Mouse (Mus musculus) intestine, embryonic 15.5 days (tissue): Measurements from ENCODE around the gene Tmem98. TPM values are rescaled to one million over a fixed set of nuclear protein-coding genes. Genes with fewer than 3 reads are reported as not detected.

ENCODE experiments used
- ATAC-seq: fragments of 200-750 bp; cut with Nextera tagmentation; 2 replicates; pipeline ENCODE4 v1.8.0; 2017; ENCODE audit warnings: moderate TSS enrichment, moderate library complexity
- H3K27ac ChIP-seq: fragments of 300-500 bp; sonication (generic); 2 replicates; pipeline ENCODE4 v1.5.1; 2015; ENCODE audit warnings: mild to moderate bottlenecking, inconsistent platforms
- H3K27me3 ChIP-seq: fragments of 300-500 bp; sonication (generic); replicated peaks from 2 replicates; pipeline ENCODE4 v1.6.1; 2015; ENCODE audit warnings: inconsistent platforms
- H3K36me3 ChIP-seq: fragments of 300-500 bp; sonication (generic); 2 replicates; pipeline ENCODE4 v1.6.1; 2015; ENCODE audit warnings: inconsistent platforms
- H3K4me1 ChIP-seq: fragments of 300-500 bp; sonication (generic); replicated peaks from 2 replicates; pipeline ENCODE4 v1.6.1; 2015; ENCODE audit warnings: inconsistent platforms
- H3K4me2 ChIP-seq: fragments of 300-500 bp; sonication (generic); replicated peaks from 2 replicates; pipeline ENCODE4 v1.6.1; 2015; ENCODE audit warnings: mild to moderate bottlenecking, inconsistent platforms
- H3K4me3 ChIP-seq: fragments of 300-500 bp; sonication (generic); replicated peaks from 2 replicates; pipeline ENCODE4 v1.5.1; 2015; ENCODE audit warnings: inconsistent platforms
- H3K9ac ChIP-seq: fragments of 300-500 bp; sonication (generic); 2 replicates; pipeline ENCODE4 v1.6.1; 2015; ENCODE audit warnings: inconsistent platforms
- H3K9me3 ChIP-seq: fragments of 300-500 bp; sonication (generic); 2 replicates; pipeline ENCODE4 v1.6.1; 2016; ENCODE audit warnings: inconsistent platforms
- WGBS: fragments of 180-500 bp; shearing (Covaris S2); methylation state at CpG from one replicate; pipeline ENCODE4 v1.1.7; 2015; 5-methylcytosine and 5-hydroxymethylcytosine counted together
- polyA plus RNA-seq: library from polyadenylated mRNA; unstranded; fragments of >200 nt; fragmentation: Nextera tagmentation; extraction: Ambion mirVana; gene quantifications from 2 replicates; pipeline ENCODE4 v1.2.1, GENCODE M21; 2015

Gene Tmem98
- polyA plus RNA-seq, 1 experiment from 2014 or later = 214 TPM

GRCm38 (mm10) chr11:80778157-80778556 is 31.8 kb upstream of the Tmem98 start:
- Histone ChIP-seq H3K27ac (no peak overlapping the region), H3K4me1 (0 out of 2 replicates have a peak, but pooled peaks cover 8% of the 10 kb centered on the region), H3K4me3 (peak overlapping the region; percentile 19), H3K27me3 (no peaks in the 10 kb centered on the region), H3K4me2 (peak overlapping the region; percentile 37), H3K9me3 (no peaks in the 10 kb centered on the region), H3K9ac (no peak overlapping the region), H3K36me3 (no peaks in the 10 kb centered on the region)
- WGBS = 44% methylated on average over 6 of the region's 6 CpGs
- no peak for ATAC-seq

- no peak for ATAC-seq
- 1% methylated on average over 18 of the region's 18 CpGs for WGBS
- no peaks in the 10 kb centered on the region for H3K9me3 ChIP-seq
- H3K4me2 ChIP-seq = peak overlapping the region; percentile 75
- no peaks in the 10 kb centered on the region for H3K27me3 ChIP-seq
- H3K27ac ChIP-seq = peak overlapping the region; percentile 75
- H3K36me3 ChIP-seq = no peaks in the 10 kb centered on the region
- H3K4me1 ChIP-seq = 0 out of 2 replicates have a peak, but pooled peaks cover 8% of the 10 kb centered on the region
- H3K4me3 ChIP-seq = peak overlapping the region; percentile 71
- peak overlapping the region; percentile 71 for H3K9ac ChIP-seq
Measured at GRCm38 (mm10) chr11:80778916-80779526, 31.0 kb upstream of the Tmem98 start.

- Histone ChIP-seq H3K36me3 (no peaks in the 10 kb centered on the region), H3K9me3 (no peaks in the 10 kb centered on the region), H3K4me1 (0 out of 2 replicates have a peak, but pooled peaks cover 7% of the 10 kb centered on the region), H3K27ac (peak within 1 kb of the TSS; percentile 75), H3K4me2 (peak within 1 kb of the TSS; percentile 75), H3K4me3 (peak within 1 kb of the TSS; percentile 71), H3K9ac (peak within 1 kb of the TSS; percentile 71), H3K27me3 (no peaks in the 10 kb centered on the region)
- WGBS = 1% methylated on average over 72 of the region's 87 CpGs
- peak; percentile 90 for ATAC-seq
Measured at GRCm38 (mm10) chr11:80779527-80780344, 30.2 kb upstream of the Tmem98 start, which contains the start of gene Myo1d. Gene Myo1d, minus strand, starts transcription at chr11:80780025.

GRCm38 (mm10) chr11:80781535-80781934 is 28.4 kb upstream of the Tmem98 start:
- no peaks in the 10 kb centered on the region for H3K4me1 ChIP-seq
- H3K4me2 ChIP-seq = no peak overlapping the region
- H3K9me3 ChIP-seq = no peaks in the 10 kb centered on the region
- H3K27me3 ChIP-seq = no peaks in the 10 kb centered on the region
- H3K27ac ChIP-seq = no peak overlapping the region
- H3K9ac ChIP-seq = no peak overlapping the region
- no peak overlapping the region for H3K4me3 ChIP-seq
- ATAC-seq = no peak
- H3K36me3 ChIP-seq = no peaks in the 10 kb centered on the region
- WGBS = 93% methylated on average over 2 of the region's 2 CpGs

GRCm38 (mm10) chr11:80783460-80783859 is 26.5 kb upstream of the Tmem98 start:
- Histone ChIP-seq H3K4me2 (0 out of 2 replicates have a peak overlapping the region, but pooled peaks have one; percentile 25), H3K27ac (peak overlapping the region; percentile 90), H3K9ac (no peak overlapping the region), H3K36me3 (no peaks in the 10 kb centered on the region), H3K4me3 (no peak overlapping the region), H3K27me3 (no peaks in the 10 kb centered on the region), H3K9me3 (no peaks in the 10 kb centered on the region), H3K4me1 (no peaks in the 10 kb centered on the region)
- WGBS = 34% methylated on average over 7 of the region's 7 CpGs
- ATAC-seq = no peak

- no peaks in the 10 kb centered on the region for H3K27me3 ChIP-seq
- H3K9ac ChIP-seq = no peak overlapping the region
- peak; percentile 88 for ATAC-seq
- H3K9me3 ChIP-seq = no peaks in the 10 kb centered on the region
- H3K4me3 ChIP-seq = no peak overlapping the region
- WGBS = 19% methylated on average over 3 of the region's 3 CpGs
- H3K36me3 ChIP-seq = no peaks in the 10 kb centered on the region
- no peaks in the 10 kb centered on the region for H3K4me1 ChIP-seq
- peak overlapping the region; percentile 90 for H3K27ac ChIP-seq
- H3K4me2 ChIP-seq = 0 out of 2 replicates have a peak overlapping the region, but pooled peaks have one; percentile 24
Measured at GRCm38 (mm10) chr11:80784294-80784743, 25.7 kb upstream of the Tmem98 start.

- Histone ChIP-seq H3K4me3 (no peak overlapping the region), H3K9ac (no peak overlapping the region), H3K27me3 (no peaks in the 10 kb centered on the region), H3K4me1 (peaks cover 3% of the 10 kb centered on the region; the same call in 1 of the 2 replicates), H3K4me2 (no peak overlapping the region), H3K27ac (peak overlapping the region; percentile 90; the same call in 1 of the 2 replicates), H3K36me3 (no peaks in the 10 kb centered on the region), H3K9me3 (no peaks in the 10 kb centered on the region)
- ATAC-seq = no peak
- WGBS = 77% methylated on average over 5 of the region's 5 CpGs
Measured at GRCm38 (mm10) chr11:80785672-80786071, 24.3 kb upstream of the Tmem98 start.

GRCm38 (mm10) chr11:80789647-80790240 is 20.2 kb upstream of the Tmem98 start:
- WGBS = 38% methylated on average over 7 of the region's 7 CpGs
- H3K4me1 ChIP-seq = peaks cover 3% of the 10 kb centered on the region; the same call in 1 of the 2 replicates
- H3K36me3 ChIP-seq = no peaks in the 10 kb centered on the region
- no peak overlapping the region for H3K4me2 ChIP-seq
- H3K4me3 ChIP-seq = no peak overlapping the region
- no peak overlapping the region for H3K9ac ChIP-seq
- peak overlapping the region; percentile 86 for H3K27ac ChIP-seq
- peak; percentile 64 for ATAC-seq
- no peaks in the 10 kb centered on the region for H3K27me3 ChIP-seq
- H3K9me3 ChIP-seq = no peaks in the 10 kb centered on the region

- ATAC-seq = no peak
- no peaks in the 10 kb centered on the region for H3K9me3 ChIP-seq
- H3K9ac ChIP-seq = no peak overlapping the region
- H3K4me2 ChIP-seq = no peak overlapping the region
- WGBS = 57% methylated on average over 3 of the region's 3 CpGs
- H3K4me1 ChIP-seq = peaks cover 3% of the 10 kb centered on the region; the same call in 1 of the 2 replicates
- no peak overlapping the region for H3K4me3 ChIP-seq
- H3K27me3 ChIP-seq = no peaks in the 10 kb centered on the region
- H3K36me3 ChIP-seq = no peaks in the 10 kb centered on the region
- peak overlapping the region; percentile 86 for H3K27ac ChIP-seq
Measured at GRCm38 (mm10) chr11:80790413-80790812, 19.6 kb upstream of the Tmem98 start.

- peaks cover 3% of the 10 kb centered on the region; the same call in 1 of the 2 replicates for H3K4me1 ChIP-seq
- ATAC-seq = peak; percentile 90
- H3K27me3 ChIP-seq = no peaks in the 10 kb centered on the region
- H3K36me3 ChIP-seq = no peaks in the 10 kb centered on the region
- no peak overlapping the region for H3K9ac ChIP-seq
- H3K4me2 ChIP-seq = no peak overlapping the region
- no peak overlapping the region for H3K4me3 ChIP-seq
- WGBS = 48% methylated on average over 3 of the region's 3 CpGs
- no peaks in the 10 kb centered on the region for H3K9me3 ChIP-seq
- peak overlapping the region; percentile 86 for H3K27ac ChIP-seq
Measured at GRCm38 (mm10) chr11:80791677-80792432, 18.1 kb upstream of the Tmem98 start.

GRCm38 (mm10) chr11:80793386-80793785 is 16.6 kb upstream of the Tmem98 start:
- Histone ChIP-seq H3K9me3 (no peaks in the 10 kb centered on the region), H3K27ac (no peak overlapping the region), H3K4me1 (peaks cover 3% of the 10 kb centered on the region; the same call in 1 of the 2 replicates), H3K27me3 (no peaks in the 10 kb centered on the region), H3K4me3 (no peak overlapping the region), H3K4me2 (no peak overlapping the region), H3K9ac (no peak overlapping the region), H3K36me3 (no peaks in the 10 kb centered on the region)
- no peak for ATAC-seq
- 91% methylated on average over 4 of the region's 4 CpGs for WGBS
